Mouse (Mus musculus): ENCODE results near the gene Adrb1. TPM values are rescaled to one million over a fixed set of nuclear protein-coding genes. Genes with fewer than 3 reads are reported as not detected.

The Adrb1 gene
- polyA plus RNA-seq, 1 experiment: 6.6 TPM

DNA sequence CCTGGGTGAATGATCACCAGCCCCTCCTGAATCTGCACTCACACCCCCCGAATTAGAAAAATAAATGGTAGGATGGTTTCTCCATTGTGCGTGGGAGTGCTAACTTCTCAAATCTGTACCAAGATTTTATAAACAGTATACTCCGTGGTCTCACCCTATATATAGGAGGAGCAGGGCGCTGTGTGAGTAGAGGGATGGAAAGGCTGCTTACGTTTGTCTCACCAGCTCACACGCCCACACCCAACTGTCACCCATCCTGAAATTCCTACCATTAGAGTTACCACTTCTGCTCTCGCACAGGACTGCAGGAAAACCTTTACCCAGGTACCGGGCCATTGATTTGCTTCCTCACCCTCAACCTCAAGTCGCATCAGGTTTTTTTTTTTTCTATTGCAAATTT lies 47.0 kb downstream of the Adrb1 start:
- DNase-seq: no peak
- Histone ChIP-seq H3K27ac (ENCODE audit: control insufficient read depth, insufficient read depth, low read length) (no peak overlapping the region), H3K4me1 (replicated peaks; ENCODE audit: control insufficient read depth, insufficient read depth, low read length) (peaks cover 20% of the 10 kb centered on the region), H3K27me3 (ENCODE audit: control insufficient read depth, insufficient read depth, low read length) (no peaks in the 10 kb centered on the region), H3K4me3 (ENCODE audit: control insufficient read depth, insufficient read depth, low read length) (no peak overlapping the region), H3K36me3 (ENCODE audit: control insufficient read depth, insufficient read depth, low read length) (no peaks in the 10 kb centered on the region)
- TF ChIP-seq CTCF (IDR thresholded peaks at IDR 0.05; ENCODE audit: borderline replicate concordance, control insufficient read depth, extremely low read depth, insufficient read depth, low read length, poor library complexity) (no peak), POLR2A (IDR thresholded peaks at IDR 0.05; ENCODE audit: control insufficient read depth, extremely low read depth, insufficient read depth, low read length, poor library complexity) (no peak)
- WGBS: 92% methylated on average over 9 of the region's 9 CpGs

DNA sequence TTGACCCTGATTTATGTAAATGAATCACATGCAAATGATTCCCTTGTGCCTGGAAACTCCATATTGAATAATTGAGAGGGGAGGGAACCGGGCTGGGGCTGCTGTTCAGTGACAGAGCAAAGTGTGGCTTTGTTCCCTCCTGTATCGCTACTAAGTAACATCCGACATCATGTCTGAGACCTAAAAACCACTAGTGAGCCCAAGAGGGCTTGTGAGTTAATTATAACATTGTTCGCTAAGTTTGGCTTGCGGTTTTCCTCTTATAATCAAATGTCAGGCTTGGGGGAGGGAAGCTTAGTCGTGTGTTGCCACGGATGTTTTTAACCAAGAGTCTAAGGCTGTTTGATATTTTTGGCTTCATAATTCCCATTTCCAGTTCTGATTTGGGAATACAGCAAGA lies 50.2 kb downstream of the Adrb1 start:
- DNase-seq: peak; percentile 8
- Histone ChIP-seq H3K4me1 (replicated peaks; ENCODE audit: control insufficient read depth, insufficient read depth, low read length) (peaks cover 23% of the 10 kb centered on the region), H3K4me3 (ENCODE audit: control insufficient read depth, insufficient read depth, low read length) (no peak overlapping the region), H3K36me3 (ENCODE audit: control insufficient read depth, insufficient read depth, low read length) (no peaks in the 10 kb centered on the region), H3K27me3 (ENCODE audit: control insufficient read depth, insufficient read depth, low read length) (peaks cover 7% of the 10 kb centered on the region; the same call in 1 of the 2 replicates), H3K27ac (ENCODE audit: control insufficient read depth, insufficient read depth, low read length) (no peak overlapping the region)
- no peak for TF ChIP-seq CTCF (IDR thresholded peaks at IDR 0.05; ENCODE audit: borderline replicate concordance, control insufficient read depth, extremely low read depth, insufficient read depth, low read length, poor library complexity)
- TF ChIP-seq POLR2A (IDR thresholded peaks at IDR 0.05; ENCODE audit: control insufficient read depth, extremely low read depth, insufficient read depth, low read length, poor library complexity): no peak
- WGBS: 4% methylated on average over 7 of the region's 7 CpGs

DNA sequence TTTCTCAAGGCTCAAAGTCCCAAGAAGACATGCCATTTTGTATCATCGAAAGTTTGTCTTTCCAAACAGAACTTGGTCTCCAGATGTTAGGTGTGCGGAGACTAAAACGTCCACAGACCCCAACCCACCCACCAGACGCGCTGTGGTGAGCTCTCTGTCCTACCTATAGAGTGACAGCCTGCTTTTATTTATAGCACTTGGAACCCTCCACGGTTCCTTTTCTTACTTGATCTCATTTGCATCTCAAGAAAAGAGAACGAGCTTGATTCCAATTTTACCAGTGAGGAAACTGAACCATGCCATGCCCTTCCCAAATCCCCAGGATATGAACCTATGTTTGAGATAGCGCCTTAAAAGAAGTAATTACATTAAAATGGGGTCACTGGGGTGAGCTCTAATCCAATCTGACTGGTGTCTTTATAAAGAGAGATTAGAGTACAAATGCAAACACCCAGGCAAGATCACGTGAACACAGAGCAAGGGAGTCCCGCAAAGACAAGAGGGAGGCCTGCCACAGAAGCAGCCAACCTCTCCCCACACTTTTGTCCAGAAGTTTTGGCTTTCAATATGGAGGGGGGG lies 51.5 kb downstream of the Adrb1 start:
- H3K36me3 ChIP-seq (ENCODE audit: control insufficient read depth, insufficient read depth, low read length): no peaks in the 10 kb centered on the region

DNA sequence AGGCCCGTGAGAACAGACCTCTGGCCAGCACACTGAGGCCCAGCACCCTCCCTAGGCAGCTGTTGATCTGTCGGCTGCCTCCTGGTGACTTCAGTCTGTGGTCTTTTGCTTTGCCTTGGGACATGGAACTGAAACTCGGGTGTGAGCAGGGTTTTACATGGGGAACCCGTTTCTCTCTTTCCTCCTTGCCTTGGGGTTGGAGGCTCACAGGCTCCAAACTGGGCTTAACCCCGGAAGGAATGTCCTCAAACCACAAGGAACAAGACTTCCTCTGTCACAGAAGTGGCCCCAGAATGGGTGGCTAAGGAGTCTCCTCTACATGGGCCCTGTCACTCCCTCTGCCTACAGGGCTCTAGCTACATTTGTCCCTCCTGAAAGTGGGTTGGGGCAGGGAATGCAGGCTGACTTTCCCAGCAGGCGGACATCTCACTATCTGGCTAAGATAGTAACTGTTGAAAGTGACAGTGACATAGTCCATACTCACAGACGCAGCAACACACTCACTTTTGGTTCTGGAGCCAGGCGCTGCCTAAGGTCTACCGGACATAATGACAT lies 52.5 kb downstream of the Adrb1 start:
- WGBS: 47% methylated on average over 9 of the region's 9 CpGs
- H3K4me1 ChIP-seq (replicated peaks; ENCODE audit: control insufficient read depth, insufficient read depth, low read length): peaks cover 23% of the 10 kb centered on the region
- H3K27ac ChIP-seq (ENCODE audit: control insufficient read depth, insufficient read depth, low read length): no peak overlapping the region
- no peaks in the 10 kb centered on the region for H3K36me3 ChIP-seq (ENCODE audit: control insufficient read depth, insufficient read depth, low read length)
- no peak overlapping the region for H3K4me3 ChIP-seq (ENCODE audit: control insufficient read depth, insufficient read depth, low read length)
- TF ChIP-seq CTCF (IDR thresholded peaks at IDR 0.05; ENCODE audit: borderline replicate concordance, control insufficient read depth, extremely low read depth, insufficient read depth, low read length, poor library complexity) (no peak), POLR2A (IDR thresholded peaks at IDR 0.05; ENCODE audit: control insufficient read depth, extremely low read depth, insufficient read depth, low read length, poor library complexity) (no peak)
- DNase-seq: no peak
- H3K27me3 ChIP-seq (ENCODE audit: control insufficient read depth, insufficient read depth, low read length): peaks cover 7% of the 10 kb centered on the region; the same call in 1 of the 2 replicates

More for the DNA sequence above, 51.5 kb downstream of the Adrb1 start:
- H3K4me3 ChIP-seq (ENCODE audit: control insufficient read depth, insufficient read depth, low read length): no peak overlapping the region
- DNase-seq: no peak
- 32% methylated on average over 10 of the region's 10 CpGs for WGBS
- peaks cover 7% of the 10 kb centered on the region; the same call in 1 of the 2 replicates for H3K27me3 ChIP-seq (ENCODE audit: control insufficient read depth, insufficient read depth, low read length)
- no peak for TF ChIP-seq CTCF (IDR thresholded peaks at IDR 0.05; ENCODE audit: borderline replicate concordance, control insufficient read depth, extremely low read depth, insufficient read depth, low read length, poor library complexity)
- no peak for TF ChIP-seq POLR2A (IDR thresholded peaks at IDR 0.05; ENCODE audit: control insufficient read depth, extremely low read depth, insufficient read depth, low read length, poor library complexity)
- peaks cover 23% of the 10 kb centered on the region for H3K4me1 ChIP-seq (replicated peaks; ENCODE audit: control insufficient read depth, insufficient read depth, low read length)
- no peak overlapping the region for H3K27ac ChIP-seq (ENCODE audit: control insufficient read depth, insufficient read depth, low read length)

DNA sequence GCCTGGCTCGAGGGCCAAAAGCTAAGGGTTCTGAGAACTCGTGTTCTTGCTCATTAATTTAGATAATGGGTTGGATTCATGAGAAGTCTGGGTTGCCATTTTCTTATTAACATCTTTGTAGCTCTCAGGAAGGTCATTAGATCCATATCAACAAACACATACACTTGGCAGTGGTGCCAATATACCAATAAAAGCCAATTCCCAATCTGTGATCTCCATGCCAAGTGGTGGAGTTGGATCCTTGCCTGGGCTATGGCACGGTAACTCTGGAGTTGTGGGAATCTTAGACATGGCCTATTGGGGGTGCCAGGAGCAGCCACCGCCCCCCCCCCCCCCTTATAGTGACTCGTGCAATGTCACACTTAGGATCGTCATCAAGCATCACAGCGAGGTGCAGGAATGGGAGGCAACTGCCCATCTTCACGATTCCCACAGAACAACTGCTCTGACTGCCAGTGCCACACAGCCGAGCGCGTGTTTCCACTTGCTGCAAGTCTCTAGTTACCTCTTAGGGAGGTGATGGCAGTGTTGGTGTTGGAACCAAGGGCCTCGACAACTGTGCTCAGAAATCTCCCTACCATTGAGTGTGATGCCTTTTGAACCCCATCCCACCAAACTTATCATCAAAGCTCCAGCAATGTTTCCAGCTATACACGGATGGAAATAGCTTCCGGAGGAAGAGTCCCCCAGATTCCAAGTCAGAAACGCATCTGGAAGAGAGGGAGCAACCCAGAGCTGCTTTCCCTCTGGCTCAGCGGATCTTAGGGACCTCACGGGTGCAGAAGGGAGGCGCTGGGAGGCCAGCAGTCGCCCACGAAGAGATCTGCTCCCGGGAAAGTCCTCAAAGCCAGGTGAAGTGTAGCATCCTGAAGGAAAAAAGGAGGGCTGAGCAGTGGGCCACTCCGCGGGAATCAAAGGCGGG lies 53.2 kb downstream of the Adrb1 start:
- H3K27ac ChIP-seq (ENCODE audit: control insufficient read depth, insufficient read depth, low read length): no peak overlapping the region
- WGBS: 55% methylated on average over 24 of the region's 24 CpGs
- H3K27me3 ChIP-seq (ENCODE audit: control insufficient read depth, insufficient read depth, low read length): peaks cover 7% of the 10 kb centered on the region; the same call in 1 of the 2 replicates
- H3K4me1 ChIP-seq (replicated peaks; ENCODE audit: control insufficient read depth, insufficient read depth, low read length): peaks cover 23% of the 10 kb centered on the region
- no peaks in the 10 kb centered on the region for H3K36me3 ChIP-seq (ENCODE audit: control insufficient read depth, insufficient read depth, low read length)
- TF ChIP-seq CTCF (IDR thresholded peaks at IDR 0.05; ENCODE audit: borderline replicate concordance, control insufficient read depth, extremely low read depth, insufficient read depth, low read length, poor library complexity) (no peak), POLR2A (IDR thresholded peaks at IDR 0.05; ENCODE audit: control insufficient read depth, extremely low read depth, insufficient read depth, low read length, poor library complexity) (no peak)
- no peak overlapping the region for H3K4me3 ChIP-seq (ENCODE audit: control insufficient read depth, insufficient read depth, low read length)
- no peak for DNase-seq

All from thymus, adult 2 months (tissue).